Mouse (Mus musculus) megakaryocyte, embryonic 14.5 days (primary cell): ENCODE results near the gene Gm45844. TPM values are rescaled to one million over a fixed set of nuclear protein-coding genes. Genes with fewer than 3 reads are reported as not detected.
A peak's percentile ranks its signal among the peaks of the same experiment; 100 is the strongest.

Experiments used
- H3K27me3 ChIP-seq: replicated peaks from 2 replicates; pipeline ENCODE3; 2012; ENCODE audit warnings: inconsistent platforms
- H3K36me3 ChIP-seq: replicated peaks from 2 replicates; pipeline ENCODE3; 2012; ENCODE audit warnings: low read length, inconsistent platforms, mixed read lengths
- H3K4me1 ChIP-seq: 2 replicates; pipeline ENCODE4 v1.6.1; 2012; ENCODE audit warnings: inconsistent platforms
- H3K4me3 ChIP-seq: replicated peaks from 2 replicates; pipeline ENCODE3; 2012; ENCODE audit warnings: moderate library complexity, mild to moderate bottlenecking, inconsistent platforms
- H3K9me3 ChIP-seq: 2 replicates; pipeline ENCODE4 v1.6.1; 2012; ENCODE audit warnings: inconsistent platforms
- FLI1 ChIP-seq: IDR thresholded peaks from 2 replicates; pipeline ENCODE4 v1.6.1; 2012; ENCODE audit warnings: low read length, inconsistent platforms, mixed read lengths
- GATA1 ChIP-seq: IDR thresholded peaks from 3 replicates; pipeline ENCODE4 v1.6.1; 2012; ENCODE audit warnings: mixed read lengths, low read length, inconsistent platforms, borderline replicate concordance
- polyA plus RNA-seq: library from polyadenylated mRNA; stranded (reverse); fragments of >175 nt; gene quantifications from 2 replicates; pipeline ENCODE4 v1.2.3, GENCODE M21; 2012; ENCODE audit warnings: low replicate concordance; ENCODE audit not compliant: insufficient read depth

The Gm45844 gene
- polyA plus RNA-seq, 1 experiment: 0.07 TPM

GRCm38 (mm10) chr7:7171227-7172147, 106.6 kb downstream of the Gm45844 start, which contains the start of gene Zfp418:
Zfp418 (plus strand) TSS chr7:7171330.
- Histone ChIP-seq H3K4me3 (peak within 1 kb of the TSS; percentile 96), H3K9me3 (no peaks in the 10 kb centered on the region), H3K36me3 (peaks cover 18% of the 10 kb centered on the region), H3K4me1 (peaks cover 13% of the 10 kb centered on the region; the same call in 1 of the 2 replicates), H3K27me3 (no peaks in the 10 kb centered on the region)
- TF ChIP-seq GATA1 (no peak), FLI1 (no peak)

Other genes with a start within 250 kb of the Gm45844 start
- 1.5 TPM in 1 of 2 replicates, not detected in the other for gene Zfp954, start 156.8 kb downstream of the Gm45844 start, polyA plus RNA-seq
- not detected in 2 replicates for gene Zfp773, start 141.5 kb downstream of the Gm45844 start, polyA plus RNA-seq
- gene Zfp418, start 107.0 kb downstream of the Gm45844 start, polyA plus RNA-seq: 0.09 TPM in 1 of 2 replicates, not detected in the other
- not detected in 2 replicates for gene Zfp772, start 68.3 kb downstream of the Gm45844 start, polyA plus RNA-seq
- not detected in 2 replicates for gene Vmn2r29, start 31.0 kb downstream of the Gm45844 start, polyA plus RNA-seq
- gene Clcn4, start 22.6 kb upstream of the Gm45844 start, polyA plus RNA-seq: 2.7 and 4.8 TPM in 2 replicates
- 0.03 TPM in 1 of 2 replicates, not detected in the other for gene Vmn2r30, start 59.3 kb upstream of the Gm45844 start, polyA plus RNA-seq
- not detected in 2 replicates for gene Gm45783, start 96.3 kb upstream of the Gm45844 start, polyA plus RNA-seq
- gene Vmn2r31, start 121.4 kb upstream of the Gm45844 start, polyA plus RNA-seq: 0.02 and 0.19 TPM in 2 replicates
- gene Vmn2r32, start 201.7 kb upstream of the Gm45844 start, polyA plus RNA-seq: not detected in 2 replicates